Mouse (Mus musculus) layer of hippocampus, adult 11-12 months (tissue): ENCODE data around the gene Olfr649.
A peak's percentile ranks its signal among the peaks of the same experiment; 100 is the strongest.

Experiments used
- DNase-seq: peaks from one replicate; pipeline ENCODE4 v3.0.0; 2022; ENCODE audit warnings: low spot score

The Olfr649 gene

DNA sequence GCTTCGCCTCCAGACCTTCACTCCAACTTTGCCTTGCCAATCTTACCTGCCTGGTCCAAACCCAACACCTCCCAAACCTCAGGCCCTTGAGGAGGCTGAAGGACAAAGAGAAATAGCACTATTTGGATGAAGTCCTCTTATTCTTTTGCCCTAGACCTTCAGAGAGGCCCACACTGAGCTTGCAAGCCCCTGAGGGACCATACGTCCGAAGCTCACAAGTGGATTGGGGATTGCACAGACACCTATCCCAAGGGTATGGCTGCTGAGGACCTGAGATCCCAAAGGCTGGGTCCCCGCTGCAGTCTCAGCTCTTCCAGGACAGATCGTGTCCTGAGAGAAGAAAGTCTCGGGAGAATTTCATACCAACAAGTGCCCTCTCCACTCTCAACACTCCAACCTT lies at the start of gene Olfr649:
Gene Olfr649 (minus strand): TSS at position 101 of the 400 bp plus-strand sequence.
- DNase-seq, result no peak

DNA sequence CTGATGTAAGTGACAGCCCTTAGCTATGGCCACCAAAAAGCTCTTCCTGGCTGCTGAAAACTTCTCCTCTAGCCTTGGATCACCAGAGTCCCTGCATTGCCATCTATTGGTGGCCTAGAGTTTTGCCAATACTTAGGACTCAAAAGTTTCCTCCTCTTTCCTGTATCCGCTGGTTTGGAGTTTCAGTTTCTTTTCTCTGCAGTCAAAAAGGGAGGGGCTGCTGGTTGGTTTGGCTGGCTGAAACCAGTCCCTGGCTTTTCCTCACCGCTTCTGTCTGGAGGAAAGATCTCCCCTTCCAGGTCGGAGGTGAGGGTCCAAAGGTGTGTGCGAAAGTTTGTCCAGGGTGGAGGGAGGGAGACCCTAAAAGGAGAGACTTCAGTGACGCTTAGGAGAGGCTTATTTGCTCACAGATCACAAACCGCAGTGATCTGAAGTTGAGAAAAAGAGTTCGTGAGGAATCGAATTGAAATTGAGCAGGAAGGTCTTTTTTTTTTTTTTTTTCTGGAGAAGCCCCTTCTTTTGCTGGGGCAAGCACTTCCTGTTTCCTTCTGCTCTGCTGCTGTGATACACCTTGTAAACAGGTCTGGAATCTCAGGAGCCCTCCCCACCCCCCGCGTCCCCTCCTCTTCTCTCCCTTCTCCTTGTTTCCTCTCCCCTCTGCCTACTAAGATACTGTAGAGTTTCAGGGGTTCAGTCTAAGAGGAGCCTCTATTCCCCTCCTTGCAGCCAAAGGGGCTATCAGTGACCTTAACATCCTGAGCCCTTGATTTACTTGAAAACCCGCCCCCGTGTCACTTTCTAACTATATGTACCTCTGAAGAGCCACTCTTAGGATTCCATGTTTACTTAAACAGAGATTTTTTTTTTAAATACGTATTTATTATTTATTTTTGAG lies 48.7 kb upstream of the Olfr649 start, which contains the start of gene Trim34a:
Gene Trim34a (plus strand): TSS at position 171 of the 895 bp plus-strand sequence.
- peak; percentile 20 for DNase-seq

DNA sequence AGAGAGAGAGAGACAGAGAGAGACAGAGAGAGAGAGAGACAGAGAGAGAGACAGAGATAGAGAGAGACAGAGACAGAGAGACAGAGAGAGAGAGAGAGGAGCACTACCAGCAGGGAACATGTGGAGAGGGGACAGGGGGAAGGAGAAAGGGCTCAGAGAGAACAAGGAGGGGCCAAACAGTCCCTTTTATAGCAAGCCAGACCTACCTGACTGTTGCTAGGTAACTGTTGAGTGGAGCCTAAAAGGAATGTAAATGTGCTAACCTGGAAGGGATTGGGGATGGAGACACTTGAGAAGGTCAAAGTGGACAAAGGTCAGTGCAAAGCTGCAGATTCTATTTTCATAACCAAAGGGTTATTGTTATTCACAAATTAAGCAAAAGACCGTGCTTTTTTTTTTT lies 47.8 kb upstream of the Olfr649 start:
- DNase-seq, result no peak

DNA sequence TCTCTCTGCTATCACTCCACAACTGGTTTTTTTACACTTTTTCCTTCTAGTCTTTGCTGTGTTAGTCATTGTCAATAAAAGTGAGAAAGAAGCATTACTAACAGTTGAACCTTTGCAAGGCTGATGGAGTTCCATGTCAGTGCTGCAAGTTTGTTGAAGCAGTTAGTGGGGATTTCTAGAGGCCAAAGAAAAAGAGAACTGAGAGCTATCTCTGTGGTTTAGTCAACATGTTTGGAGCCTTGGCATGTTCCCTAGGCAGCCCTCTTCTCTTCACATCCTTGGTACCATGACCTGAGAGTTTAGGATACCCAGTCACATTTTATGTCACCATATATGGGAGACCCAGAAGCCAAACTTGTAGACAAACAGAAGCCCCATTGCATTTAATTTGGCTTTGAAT lies 45.1 kb upstream of the Olfr649 start:
- DNase-seq, result no peak

DNA sequence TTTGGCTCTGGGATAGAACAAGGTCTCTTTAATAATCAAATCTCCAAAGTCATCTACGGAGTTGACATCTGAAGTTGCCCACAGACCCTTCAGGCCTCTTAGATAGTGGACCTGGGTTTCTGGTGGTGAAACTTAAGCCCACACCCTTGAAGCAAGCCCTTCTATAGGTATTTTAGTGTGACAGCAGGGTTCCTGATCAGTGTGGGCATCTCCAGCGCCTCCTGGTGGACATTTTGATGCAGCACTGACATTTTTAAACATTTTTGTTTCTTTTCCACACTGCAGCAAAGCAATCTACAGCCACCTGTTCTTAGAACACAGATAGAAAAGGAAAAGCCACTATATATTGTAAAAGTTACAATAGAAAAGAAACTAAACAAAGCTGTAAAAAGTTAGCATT lies 35.4 kb upstream of the Olfr649 start:
- no peak for DNase-seq

DNA sequence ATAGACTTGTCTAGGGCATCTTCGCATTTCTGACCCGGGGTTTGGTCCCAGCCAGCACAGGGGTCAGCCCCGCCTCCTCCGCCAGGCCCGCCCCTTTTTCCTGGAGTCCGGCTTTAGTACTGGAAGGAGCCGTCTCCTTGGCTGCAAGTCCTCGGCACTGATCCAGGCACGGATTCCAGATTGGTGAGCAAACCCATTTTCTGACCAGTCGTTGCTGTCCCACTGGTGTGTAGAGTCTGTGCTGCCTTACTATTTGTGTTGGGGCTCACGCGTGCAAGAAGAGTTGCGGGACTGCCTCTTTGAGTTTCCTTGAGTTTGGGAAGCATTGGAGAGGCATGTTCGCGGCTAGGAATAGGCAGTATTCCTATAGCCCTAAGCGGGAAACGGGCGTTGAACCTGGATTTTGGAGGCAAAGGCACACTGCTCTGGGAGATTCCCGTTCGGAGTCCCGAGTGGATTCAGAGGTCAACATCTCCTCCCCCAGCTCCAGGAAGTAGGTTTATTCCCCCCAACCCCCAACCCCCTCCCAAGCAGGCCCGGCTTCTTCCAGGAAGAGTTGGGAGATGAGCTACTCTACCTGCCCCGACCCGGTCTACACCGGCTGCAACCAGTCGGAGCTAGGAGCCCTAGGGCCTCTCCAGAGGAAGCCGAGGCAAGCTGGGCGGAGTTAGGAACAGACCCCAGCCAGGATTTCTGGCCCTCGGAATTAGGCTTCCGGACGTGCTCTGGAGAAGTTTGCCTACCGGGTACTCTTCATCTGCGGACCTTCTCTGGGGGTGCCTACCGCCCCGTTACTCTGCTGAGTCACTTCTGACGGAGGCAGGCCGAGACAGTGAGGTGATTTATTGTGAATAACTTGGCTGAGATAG lies 23.1 kb upstream of the Olfr649 start, which contains the start of gene Trim6:
Gene Trim6 (plus strand): TSS at position 93 of the 869 bp plus-strand sequence.
- DNase-seq, result peak; percentile 8

DNA sequence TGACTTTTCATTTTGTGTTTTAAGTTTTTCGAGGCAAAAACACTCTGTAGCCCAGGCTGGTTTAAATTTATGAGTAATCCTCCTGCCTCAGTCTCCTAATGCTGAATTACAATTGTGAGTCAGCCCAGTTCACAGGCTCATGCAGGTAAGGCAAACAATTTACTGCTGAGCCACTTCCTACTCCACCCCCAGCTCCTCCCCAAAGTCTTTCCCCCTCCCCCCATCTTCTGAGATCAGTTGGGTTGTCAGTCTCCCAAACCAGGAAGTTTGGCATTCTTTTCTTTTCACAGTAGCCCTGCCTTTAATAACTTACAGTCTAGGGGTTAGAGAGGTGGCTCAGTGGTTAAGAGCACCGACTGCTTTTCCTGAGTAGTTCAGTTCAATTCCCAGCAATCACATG lies 22.1 kb upstream of the Olfr649 start:
- no peak for DNase-seq

DNA sequence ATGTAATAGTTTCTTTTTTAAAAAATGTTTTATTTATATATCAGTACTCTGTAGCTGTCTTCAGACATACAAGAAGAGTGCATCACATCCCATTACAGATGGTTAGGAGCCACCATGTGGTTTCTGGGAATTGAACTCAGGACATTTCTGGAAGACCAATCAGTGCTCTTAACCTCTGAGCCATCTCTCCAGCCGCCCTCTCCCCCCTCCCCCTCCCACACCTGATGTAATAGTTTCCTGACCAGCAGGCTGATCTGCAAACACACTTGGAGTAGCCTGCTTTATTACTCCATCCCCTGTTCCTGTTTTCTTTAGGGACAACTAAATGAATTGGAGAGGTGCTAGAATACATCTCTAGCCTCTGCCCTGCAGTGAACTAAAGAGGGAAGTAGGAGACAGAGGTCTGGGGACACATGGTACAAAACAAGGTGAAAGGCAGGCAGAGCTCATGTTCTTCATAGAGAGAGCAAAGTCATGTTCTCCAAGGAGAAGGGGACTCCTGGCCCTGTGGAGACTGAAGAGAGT lies 20.3 kb upstream of the Olfr649 start:
- DNase-seq, result no peak

DNA sequence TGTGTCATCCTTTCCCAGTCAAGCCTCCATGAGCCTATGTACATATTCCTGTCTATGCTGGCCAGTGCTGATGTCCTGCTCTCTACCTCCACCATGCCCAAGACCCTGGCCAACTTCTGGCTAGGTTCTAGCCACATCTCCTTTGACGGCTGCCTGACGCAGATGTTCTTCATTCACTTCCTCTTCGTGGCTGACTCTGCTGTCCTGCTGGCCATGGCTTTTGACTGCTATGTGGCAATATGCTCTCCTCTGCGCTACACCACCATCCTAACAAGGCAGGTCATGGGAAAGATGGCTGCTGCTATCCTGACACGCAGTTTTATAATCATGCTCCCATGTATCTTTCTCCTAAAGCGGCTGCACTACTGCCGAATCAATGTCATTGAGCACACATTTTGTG lies 10.4 kb upstream of the Olfr649 start:
- no peak for DNase-seq

DNA sequence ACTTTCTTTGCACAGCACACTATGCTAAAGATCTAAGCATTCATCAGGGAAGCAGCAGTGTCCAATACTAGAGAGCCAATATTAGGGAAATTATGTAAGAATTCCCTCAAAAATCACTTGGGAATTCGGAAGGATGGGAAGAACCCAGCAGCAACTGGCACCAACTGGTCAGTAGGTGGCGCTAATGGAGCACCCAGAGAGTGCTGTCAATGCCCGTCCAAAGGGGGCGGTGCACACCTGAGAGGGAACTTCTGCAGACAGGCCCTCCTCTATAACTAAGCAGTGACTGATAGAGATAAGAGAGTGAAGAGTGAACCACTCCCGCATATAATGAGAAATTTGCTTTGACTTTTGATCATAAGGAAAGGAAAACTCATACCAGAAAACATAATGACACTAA lies 4.0 kb upstream of the Olfr649 start:
- peak; percentile 58 for DNase-seq

DNA sequence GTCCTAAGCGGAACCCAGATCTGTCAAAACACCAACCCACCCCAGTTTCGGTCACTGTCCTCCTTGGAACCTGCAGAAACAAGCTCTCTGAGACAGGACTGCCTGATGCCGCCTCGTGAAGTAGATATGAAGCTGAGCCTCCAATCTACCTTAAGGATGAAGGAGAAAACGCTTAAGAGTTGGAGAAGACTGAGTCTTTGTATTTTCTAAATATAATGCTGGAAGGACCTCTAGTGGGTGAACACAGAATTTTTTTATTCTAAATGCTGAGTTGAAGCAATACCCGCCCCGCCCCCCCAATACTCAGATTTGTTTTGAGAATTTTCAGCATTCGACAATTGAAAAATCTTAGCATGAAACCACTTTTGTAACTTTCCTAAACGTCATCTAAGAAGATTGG lies 4.5 kb downstream of the Olfr649 start:
- no peak for DNase-seq

DNA sequence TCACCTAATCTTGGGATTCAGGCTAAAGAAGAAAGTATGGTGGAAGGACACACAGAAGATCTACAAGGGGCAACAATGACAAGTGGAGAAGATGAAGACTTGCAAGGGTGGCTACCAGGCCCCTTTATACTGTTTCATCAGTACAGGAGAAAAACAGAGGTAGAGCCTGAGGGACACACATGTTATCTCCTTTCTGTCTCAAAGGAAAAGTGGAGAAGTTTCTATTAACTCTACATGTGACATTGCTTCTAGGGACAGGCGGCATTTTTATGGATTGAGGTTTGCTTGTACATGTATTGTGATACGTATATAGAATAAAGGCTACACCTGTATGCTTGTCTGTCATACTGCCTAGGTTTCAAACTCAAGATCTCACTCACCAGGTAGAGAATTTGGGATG lies 12.5 kb downstream of the Olfr649 start, which contains the start of gene Olfr648:
Gene Olfr648 (minus strand): TSS at position 101 of the 400 bp plus-strand sequence.
- DNase-seq, result no peak

DNA sequence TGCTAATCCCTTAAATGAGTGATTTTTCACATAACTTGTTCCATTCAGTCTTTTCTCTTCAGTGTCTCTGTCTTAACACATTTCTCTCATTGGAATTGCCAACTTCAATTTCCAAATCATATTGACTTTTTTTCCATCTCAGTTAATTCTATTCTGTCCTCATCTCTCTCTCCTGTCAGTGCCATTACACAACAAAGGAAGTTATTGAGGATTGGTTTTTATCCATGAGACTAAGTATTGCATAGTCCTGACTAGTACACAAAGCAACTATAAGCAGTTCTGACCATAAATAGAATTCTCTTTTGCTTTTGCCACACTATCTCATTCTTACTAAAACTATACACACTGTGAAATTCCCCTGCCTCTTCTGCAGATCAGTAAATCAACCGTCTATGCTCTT lies 16.7 kb downstream of the Olfr649 start:
- DNase-seq, result no peak

DNA sequence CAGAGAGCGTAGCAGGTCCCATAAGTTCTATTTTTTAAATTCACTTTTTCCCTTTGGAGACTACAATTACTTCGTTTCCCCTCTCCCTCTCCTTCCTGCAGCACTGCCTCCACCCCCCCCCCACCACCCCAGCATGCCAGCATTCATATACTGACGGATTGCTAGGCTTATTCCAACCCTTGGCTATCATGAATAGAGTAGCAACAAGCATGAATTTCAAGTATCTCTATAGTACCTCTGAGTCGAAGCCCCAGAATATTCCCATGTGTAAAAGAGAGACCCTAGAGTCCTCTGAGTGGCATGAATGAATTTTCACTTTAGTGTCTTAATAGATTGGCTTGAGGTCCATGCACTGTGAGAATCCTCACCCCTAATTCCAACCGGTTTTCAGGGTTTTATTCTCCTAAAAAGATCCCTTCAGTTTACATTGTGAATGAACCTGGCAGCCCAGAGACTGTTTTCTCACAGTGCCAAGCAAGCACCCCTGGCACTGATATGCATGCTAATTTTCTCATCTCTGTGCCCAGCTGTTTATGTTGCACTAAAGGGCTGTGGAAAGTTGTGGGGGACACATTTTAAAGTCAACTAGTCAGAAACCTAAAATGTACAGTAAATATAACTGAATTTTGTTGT lies 17.2 kb downstream of the Olfr649 start:
- no peak for DNase-seq

DNA sequence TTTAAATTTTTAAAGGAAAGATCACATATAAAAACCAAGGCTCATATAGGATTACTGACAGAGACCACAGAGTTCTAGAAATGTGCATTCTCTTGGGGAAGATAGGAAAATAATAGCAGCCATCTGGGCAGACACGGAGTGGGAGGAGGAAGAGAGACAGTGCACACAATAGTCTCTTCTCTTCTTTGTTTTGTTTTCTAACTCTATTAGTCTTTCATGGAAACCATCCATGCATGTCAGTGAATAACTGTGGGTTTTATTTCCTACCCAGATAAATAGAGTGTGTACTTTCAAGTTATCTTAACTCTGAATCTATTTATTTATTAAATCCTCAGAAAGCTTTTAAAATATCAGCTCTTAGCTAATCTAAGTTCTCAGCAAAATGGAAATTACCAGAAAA lies 20.7 kb downstream of the Olfr649 start:
- DNase-seq, result no peak

DNA sequence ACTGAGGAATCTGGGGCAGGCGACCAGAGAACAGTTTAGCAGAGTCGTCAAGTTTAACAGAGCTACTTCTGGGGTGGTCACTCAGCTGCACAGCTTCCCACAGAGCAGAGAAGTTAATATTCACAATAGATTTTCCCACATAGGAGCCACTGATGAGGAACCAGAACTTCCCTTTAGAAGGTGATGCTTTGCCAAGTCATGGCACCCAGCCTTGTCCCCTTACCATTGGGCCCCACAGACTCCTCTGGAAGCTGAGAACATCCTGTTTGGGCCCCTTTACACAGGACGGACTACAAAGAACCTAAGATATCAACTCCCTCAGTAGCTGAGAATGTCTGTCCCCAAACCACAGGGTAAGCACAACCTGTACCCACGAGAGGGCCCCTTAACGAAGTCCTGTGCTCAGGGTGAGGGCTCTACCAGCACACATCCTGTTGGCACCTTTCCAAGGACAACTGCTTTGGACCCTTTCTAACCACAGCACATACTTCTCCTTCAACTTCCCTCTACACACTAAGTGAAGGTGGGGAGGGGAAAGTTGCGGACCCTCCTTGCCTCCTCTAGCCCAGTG lies 26.1 kb downstream of the Olfr649 start:
- no peak for DNase-seq

DNA sequence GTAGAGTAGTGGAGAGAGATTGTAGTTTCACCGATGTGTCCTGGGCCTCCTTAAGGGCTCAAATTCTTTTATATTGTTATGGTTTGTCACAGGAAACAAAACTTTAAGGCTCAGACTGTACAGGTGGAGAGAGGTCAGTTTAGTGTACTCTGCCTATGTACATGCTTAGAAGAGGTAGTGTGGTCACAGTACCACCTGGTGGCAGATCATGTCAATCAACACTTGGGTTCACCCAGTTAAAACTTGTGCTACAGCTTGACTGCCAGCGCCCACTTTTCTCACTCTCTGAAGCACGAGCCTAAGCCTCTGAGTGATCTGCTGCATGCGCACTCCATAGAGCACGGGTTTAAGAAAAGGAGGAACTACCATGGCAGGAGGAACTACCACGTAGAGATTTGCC lies 28.7 kb downstream of the Olfr649 start:
- DNase-seq, result no peak

DNA sequence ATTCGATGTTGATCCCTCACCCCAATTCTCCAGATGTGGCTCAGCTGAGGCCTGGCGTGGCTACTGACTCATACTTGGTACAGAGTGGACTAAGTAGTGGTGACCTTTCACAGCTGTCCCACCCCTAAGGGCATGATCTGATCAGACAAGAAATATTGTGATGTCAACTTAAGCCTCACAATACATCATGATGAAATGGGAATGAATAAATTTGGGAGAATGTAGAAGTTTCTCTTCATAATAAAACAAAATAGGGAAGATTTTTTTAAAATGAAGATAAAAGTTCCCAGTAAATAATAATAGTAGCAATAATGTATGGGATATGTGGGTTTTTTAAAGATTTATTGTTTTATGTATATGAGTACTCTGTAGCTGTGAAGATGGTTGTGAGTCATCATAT lies 45.3 kb downstream of the Olfr649 start, which contains the start of gene Ubqlnl:
Gene Ubqlnl (minus strand): TSS at position 101 of the 400 bp plus-strand sequence.
- no peak for DNase-seq

DNA sequence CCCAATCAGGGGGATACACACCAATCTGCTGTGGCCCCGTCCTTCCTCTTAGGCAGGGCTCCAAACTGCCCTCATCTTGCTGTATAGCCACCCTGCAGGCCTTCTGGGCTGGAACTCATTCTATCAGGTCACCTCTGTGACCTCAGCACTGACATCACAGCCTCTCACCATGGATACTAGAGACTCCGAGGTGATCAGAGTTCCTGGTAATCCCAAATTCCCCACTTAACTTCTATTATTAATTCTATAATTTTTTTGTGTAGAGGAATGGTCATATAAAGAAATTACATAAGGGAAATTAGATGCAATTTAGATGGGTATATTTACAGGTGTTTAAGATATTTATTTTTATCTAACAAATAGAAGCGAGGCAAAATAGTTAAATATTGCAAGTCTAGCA lies 52.6 kb downstream of the Olfr649 start, which contains the start of gene Ubqln3:
Gene Ubqln3 (minus strand): TSS at position 101 of the 400 bp plus-strand sequence.
- DNase-seq, result no peak
